Mouse (Mus musculus): ENCODE measurements around the gene Galns.
"Not testable (repeated sequence)": the region's sequence is repeated elsewhere in the genome, so short reads cannot be mapped to it uniquely, and the experiment has no call there.

The Galns gene

GRCm38 (mm10) chr8:122635878-122636802 lies 24.9 kb upstream of the Galns start:
- no peak for DNase-seq (ENCODE audit: low spot score in 2 of 2)

- no peak for DNase-seq (ENCODE audit: low spot score in 2 of 2)
These were observed 21.9 kb upstream of the Galns start for GRCm38 (mm10) chr8:122633205-122633604.

GRCm38 (mm10) chr8:122632134-122632533 lies 20.9 kb upstream of the Galns start:
- DNase-seq (ENCODE audit: low spot score in 2 of 2), result not testable (repeated sequence)

GRCm38 (mm10) chr8:122630696-122631095 lies 19.4 kb upstream of the Galns start:
- no peak for DNase-seq (ENCODE audit: low spot score in 2 of 2)

GRCm38 (mm10) chr8:122629388-122629787 lies 18.1 kb upstream of the Galns start:
- no peak for DNase-seq (ENCODE audit: low spot score in 2 of 2)

- DNase-seq (ENCODE audit: low spot score in 2 of 2), result no peak
These were observed 15.6 kb upstream of the Galns start for GRCm38 (mm10) chr8:122626896-122627295.

- DNase-seq (ENCODE audit: low spot score in 2 of 2), result no peak
These were observed 14.5 kb upstream of the Galns start for GRCm38 (mm10) chr8:122625811-122626210.

GRCm38 (mm10) chr8:122624653-122625052 lies 13.4 kb upstream of the Galns start:
- DNase-seq (ENCODE audit: low spot score in 2 of 2), result no peak

- DNase-seq (ENCODE audit: low spot score in 2 of 2), result no peak
These were observed 12.8 kb upstream of the Galns start for GRCm38 (mm10) chr8:122623844-122624642.

GRCm38 (mm10) chr8:122622727-122623126 lies 11.5 kb upstream of the Galns start, which contains the start of gene Pabpn1l:
Gene Pabpn1l, minus strand, starts transcription at chr8:122622739.
- no peak for DNase-seq (ENCODE audit: low spot score in 2 of 2)

- no peak for DNase-seq (ENCODE audit: low spot score in 2 of 2)
These were observed 9.2 kb upstream of the Galns start for GRCm38 (mm10) chr8:122620446-122620845.

- no peak for DNase-seq (ENCODE audit: low spot score in 2 of 2)
These were observed 7.6 kb upstream of the Galns start for GRCm38 (mm10) chr8:122618660-122619378.

- DNase-seq (ENCODE audit: low spot score in 2 of 2), result peak in 1 of 2 experiments; percentile 76
These were observed 6.8 kb upstream of the Galns start for GRCm38 (mm10) chr8:122617947-122618546.

GRCm38 (mm10) chr8:122616181-122616905 lies 5.1 kb upstream of the Galns start:
- no peak for DNase-seq (ENCODE audit: low spot score in 2 of 2)

- peak in 1 of 2 experiments; percentile 22 for DNase-seq (ENCODE audit: low spot score in 2 of 2)
These were observed 518 bp downstream of the Galns start for GRCm38 (mm10) chr8:122610612-122611277.

- no peak for DNase-seq (ENCODE audit: low spot score in 2 of 2)
These were observed 1.1 kb downstream of the Galns start for GRCm38 (mm10) chr8:122610209-122610608.

- no peak for DNase-seq (ENCODE audit: low spot score in 2 of 2)
These were observed 4.5 kb downstream of the Galns start for GRCm38 (mm10) chr8:122606810-122607209.

- no peak for DNase-seq (ENCODE audit: low spot score in 2 of 2)
These were observed 5.9 kb downstream of the Galns start for GRCm38 (mm10) chr8:122605367-122605766.

GRCm38 (mm10) chr8:122604640-122605039 lies 6.6 kb downstream of the Galns start:
- DNase-seq (ENCODE audit: low spot score in 2 of 2), result no peak

- DNase-seq (ENCODE audit: low spot score in 2 of 2), result no peak
These were observed 10.6 kb downstream of the Galns start for GRCm38 (mm10) chr8:122600666-122601065.
